Mouse (Mus musculus) liver, embryonic 15.5 days (tissue): Measurements from ENCODE around the gene Pou2f3. TPM values are rescaled to one million over a fixed set of nuclear protein-coding genes. Genes with fewer than 3 reads are reported as not detected.

Experiments used
- ATAC-seq: fragments of 200-750 bp; cut with Nextera tagmentation; 2 replicates; pipeline ENCODE4 v1.8.0; 2017; ENCODE audit warnings: moderate number of reproducible peaks, mild to moderate bottlenecking, moderate library complexity; ENCODE audit not compliant: insufficient read depth
- H3K27ac ChIP-seq: fragments of 300-500 bp; sonication (generic); replicated peaks from 2 replicates; pipeline ENCODE4 v1.5.1; 2015; ENCODE audit warnings: mild to moderate bottlenecking, inconsistent platforms
- H3K27me3 ChIP-seq: fragments of 300-500 bp; sonication (generic); 2 replicates; pipeline ENCODE4 v1.6.1; 2015; ENCODE audit warnings: mild to moderate bottlenecking, inconsistent platforms
- H3K36me3 ChIP-seq: fragments of 300-500 bp; sonication (generic); replicated peaks from 2 replicates; pipeline ENCODE4 v1.6.1; 2015; ENCODE audit warnings: moderate library complexity, mild to moderate bottlenecking, inconsistent platforms
- H3K4me1 ChIP-seq: fragments of 300-500 bp; sonication (generic); replicated peaks from 2 replicates; pipeline ENCODE4 v1.6.1; 2015; ENCODE audit warnings: inconsistent platforms
- H3K4me2 ChIP-seq: fragments of 300-500 bp; sonication (generic); 2 replicates; pipeline ENCODE4 v1.6.1; 2015; ENCODE audit warnings: moderate library complexity, mild to moderate bottlenecking, inconsistent platforms
- H3K4me3 ChIP-seq: fragments of 300-500 bp; sonication (generic); replicated peaks from 2 replicates; pipeline ENCODE4 v1.5.1; 2015; ENCODE audit warnings: mild to moderate bottlenecking, inconsistent platforms
- H3K9ac ChIP-seq: fragments of 300-500 bp; sonication (generic); 2 replicates; pipeline ENCODE4 v1.6.1; 2015; ENCODE audit warnings: moderate library complexity, mild to moderate bottlenecking, inconsistent platforms
- H3K9me3 ChIP-seq: fragments of 300-500 bp; sonication (generic); replicated peaks from 2 replicates; pipeline ENCODE4 v1.6.1; 2016; ENCODE audit warnings: inconsistent platforms
- WGBS: fragments of 180-500 bp; shearing (Covaris S2); methylation state at CpG from one replicate; pipeline ENCODE4 v1.1.7; 2015; ENCODE audit warnings: mixed read lengths; ENCODE audit not compliant: insufficient replicate concordance; 5-methylcytosine and 5-hydroxymethylcytosine counted together
- polyA plus RNA-seq: library from polyadenylated mRNA; unstranded; fragments of >200 nt; fragmentation: Nextera tagmentation; extraction: Ambion mirVana; gene quantifications from 2 replicates; pipeline ENCODE4 v1.2.1, GENCODE M21; 2015

The Pou2f3 gene
- polyA plus RNA-seq, 1 experiment from 2014 or later: not detected

GRCm38 (mm10) chr9:43108081-43108480, 102.1 kb downstream of the Pou2f3 start:
- H3K4me3 ChIP-seq: no peak overlapping the region
- WGBS: 57% methylated on average over 1 of the region's 1 CpGs
- H3K4me2 ChIP-seq: no peak overlapping the region
- no peaks in the 10 kb centered on the region for H3K9me3 ChIP-seq
- H3K36me3 ChIP-seq: no peaks in the 10 kb centered on the region
- H3K27ac ChIP-seq: no peak overlapping the region
- H3K27me3 ChIP-seq: peaks cover 81% of the 10 kb centered on the region
- no peak overlapping the region for H3K9ac ChIP-seq
- ATAC-seq: no peak
- peaks cover 38% of the 10 kb centered on the region for H3K4me1 ChIP-seq

GRCm38 (mm10) chr9:43107555-43107954, 102.6 kb downstream of the Pou2f3 start:
- no peak overlapping the region for H3K9ac ChIP-seq
- H3K36me3 ChIP-seq: no peaks in the 10 kb centered on the region
- H3K4me1 ChIP-seq: peaks cover 44% of the 10 kb centered on the region
- no peak overlapping the region for H3K27ac ChIP-seq
- no peaks in the 10 kb centered on the region for H3K9me3 ChIP-seq
- no peak for ATAC-seq
- 45% methylated on average over 5 of the region's 5 CpGs for WGBS
- H3K27me3 ChIP-seq: peaks cover 80% of the 10 kb centered on the region
- H3K4me2 ChIP-seq: peak overlapping the region; percentile 81
- H3K4me3 ChIP-seq: no peak overlapping the region

- Histone ChIP-seq H3K4me1 (peaks cover 48% of the 10 kb centered on the region), H3K36me3 (no peaks in the 10 kb centered on the region), H3K4me2 (peak within 1 kb of the TSS; percentile 81), H3K27me3 (peaks cover 76% of the 10 kb centered on the region), H3K9me3 (no peaks in the 10 kb centered on the region), H3K4me3 (peak within 1 kb of the TSS; percentile 93), H3K9ac (peak within 1 kb of the TSS; percentile 98), H3K27ac (peak within 1 kb of the TSS; percentile 97)
- no peak for ATAC-seq
- 33% methylated on average over 10 of the region's 10 CpGs for WGBS
Observed at GRCm38 (mm10) chr9:43107187-43107517, 103.0 kb downstream of the Pou2f3 start, which contains the start of gene Arhgef12. Arhgef12 (minus strand) TSS chr9:43107239.

GRCm38 (mm10) chr9:43106426-43107186, 103.6 kb downstream of the Pou2f3 start:
- peak overlapping the region; percentile 93 for H3K4me3 ChIP-seq
- peaks cover 71% of the 10 kb centered on the region for H3K27me3 ChIP-seq
- no peak for ATAC-seq
- no peaks in the 10 kb centered on the region for H3K9me3 ChIP-seq
- H3K36me3 ChIP-seq: no peaks in the 10 kb centered on the region
- WGBS: 21% methylated on average over 22 of the region's 22 CpGs
- H3K27ac ChIP-seq: peak overlapping the region; percentile 97
- peak overlapping the region; percentile 98 for H3K9ac ChIP-seq
- peaks cover 52% of the 10 kb centered on the region for H3K4me1 ChIP-seq
- peak overlapping the region; percentile 81 for H3K4me2 ChIP-seq

- peak; percentile 71 for ATAC-seq
- H3K27me3 ChIP-seq: peaks cover 63% of the 10 kb centered on the region
- H3K27ac ChIP-seq: peak overlapping the region; percentile 97
- no peaks in the 10 kb centered on the region for H3K9me3 ChIP-seq
- peak overlapping the region; percentile 98 for H3K9ac ChIP-seq
- H3K4me2 ChIP-seq: peak overlapping the region; percentile 81
- no peaks in the 10 kb centered on the region for H3K36me3 ChIP-seq
- peaks cover 60% of the 10 kb centered on the region for H3K4me1 ChIP-seq
- H3K4me3 ChIP-seq: peak overlapping the region; percentile 93
- under 1% methylated on average over 84 of the region's 91 CpGs for WGBS
Observed at GRCm38 (mm10) chr9:43105664-43106361, 104.4 kb downstream of the Pou2f3 start.

- H3K4me3 ChIP-seq: peak overlapping the region; percentile 93
- peak; percentile 57 for ATAC-seq
- no peaks in the 10 kb centered on the region for H3K9me3 ChIP-seq
- H3K36me3 ChIP-seq: no peaks in the 10 kb centered on the region
- peak overlapping the region; percentile 98 for H3K9ac ChIP-seq
- WGBS: under 1% methylated on average over 40 of the region's 40 CpGs
- peak overlapping the region; percentile 97 for H3K27ac ChIP-seq
- peaks cover 62% of the 10 kb centered on the region for H3K4me1 ChIP-seq
- H3K27me3 ChIP-seq: peaks cover 55% of the 10 kb centered on the region
- peak overlapping the region; percentile 81 for H3K4me2 ChIP-seq
Observed at GRCm38 (mm10) chr9:43104873-43105663, 105.1 kb downstream of the Pou2f3 start.

- H3K4me1 ChIP-seq: peaks cover 66% of the 10 kb centered on the region
- ATAC-seq: no peak
- WGBS: 11% methylated on average over 4 of the region's 4 CpGs
- peak overlapping the region; percentile 98 for H3K9ac ChIP-seq
- H3K27ac ChIP-seq: peak overlapping the region; percentile 97
- no peaks in the 10 kb centered on the region for H3K36me3 ChIP-seq
- peak overlapping the region; percentile 81 for H3K4me2 ChIP-seq
- H3K27me3 ChIP-seq: peaks cover 50% of the 10 kb centered on the region
- peak overlapping the region; percentile 93 for H3K4me3 ChIP-seq
- H3K9me3 ChIP-seq: no peaks in the 10 kb centered on the region
Observed at GRCm38 (mm10) chr9:43104526-43104872, 105.7 kb downstream of the Pou2f3 start.

GRCm38 (mm10) chr9:43103675-43104299, 106.4 kb downstream of the Pou2f3 start:
- WGBS: 26% methylated on average over 4 of the region's 4 CpGs
- ATAC-seq: no peak
- Histone ChIP-seq H3K4me3 (peak overlapping the region; percentile 93), H3K9ac (peak overlapping the region; percentile 98), H3K4me1 (peaks cover 66% of the 10 kb centered on the region), H3K4me2 (peak overlapping the region; percentile 81), H3K27me3 (peaks cover 42% of the 10 kb centered on the region), H3K9me3 (no peaks in the 10 kb centered on the region), H3K36me3 (no peaks in the 10 kb centered on the region), H3K27ac (peak overlapping the region; percentile 97)

- whole genome bisulfite sequencing: 43% methylated on average over 2 of the region's 2 CpGs
- Histone ChIP-seq H3K4me2 (peak overlapping the region; percentile 81), H3K4me3 (peak overlapping the region; percentile 93), H3K4me1 (peaks cover 59% of the 10 kb centered on the region), H3K9me3 (no peaks in the 10 kb centered on the region), H3K36me3 (0 out of 2 replicates have a peak, but pooled peaks cover under 1% of the 10 kb centered on the region), H3K9ac (peak overlapping the region; percentile 98), H3K27me3 (peaks cover 34% of the 10 kb centered on the region), H3K27ac (peak overlapping the region; percentile 97)
- ATAC-seq: no peak
Observed at GRCm38 (mm10) chr9:43102931-43103330, 107.2 kb downstream of the Pou2f3 start.

GRCm38 (mm10) chr9:43101936-43102595, 108.1 kb downstream of the Pou2f3 start:
- peak; percentile 80 for ATAC-seq
- Histone ChIP-seq H3K27ac (peak overlapping the region; percentile 97), H3K9ac (peak overlapping the region; percentile 98), H3K36me3 (0 out of 2 replicates have a peak, but pooled peaks cover 3% of the 10 kb centered on the region), H3K27me3 (peaks cover 25% of the 10 kb centered on the region), H3K4me2 (peak overlapping the region; percentile 81), H3K9me3 (no peaks in the 10 kb centered on the region), H3K4me1 (peaks cover 53% of the 10 kb centered on the region), H3K4me3 (peak overlapping the region; percentile 93)
- 26% methylated on average over 8 of the region's 8 CpGs for WGBS
